Comparison of ENCODE assay signal across 9 mouse cellular contexts in the genomic region with DNA sequence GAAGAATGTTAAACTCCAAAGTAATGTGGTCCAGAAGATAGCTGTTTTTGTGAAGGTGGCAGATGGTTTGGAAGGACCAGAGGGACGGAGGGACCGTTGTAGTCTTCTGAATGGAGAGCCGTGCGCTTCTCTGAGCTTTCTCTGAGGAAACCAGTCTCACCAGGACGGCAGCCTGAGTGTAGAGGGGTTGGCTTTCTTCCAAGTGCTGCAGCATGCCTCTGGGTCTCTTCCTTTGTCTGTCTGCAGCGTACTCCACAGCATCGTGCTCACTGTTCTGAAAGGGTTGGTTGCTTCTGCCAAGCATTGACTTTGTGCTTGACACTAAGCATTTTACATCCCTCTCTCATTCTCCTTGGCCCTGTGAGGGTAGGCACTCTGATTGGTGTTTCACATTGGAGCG. TPM values are rescaled to one million over a fixed set of nuclear protein-coding genes. Genes with fewer than 3 reads are reported as not detected.
DNase-seq lines count a peak whose midpoint lies in the region; ATAC-seq and TF ChIP-seq lines count a peak whose summit lies in the region.
"Had no signal": no experiment of that assay in that cellular context is flagged by ENCODE, and none has a peak within 500 bp of the region (broad histone marks: within the 10 kb centered on the region; RNA-seq: fewer than 3 reads in every experiment).

No protein-coding gene starts in this region.

- TF ChIP-seq POLR2A in heart, adult 2 months (IDR thresholded peaks at IDR 0.05; ENCODE audit: insufficient read depth, low read depth, low read length): no peak

- intact Hi-C loops in heart, adult 2 months (cut with DNase I): loop anchor here (2.0 kb wide), 2 partner anchors 27 to 41 kb away; no protein-coding TSS in a partner anchor

- no peak for ATAC-seq in heart, embryonic 12.5 days (ENCODE audit: insufficient number of reproducible peaks, low FRiP score)
- no peak for ATAC-seq in embryonic facial prominence, embryonic 15.5 days (ENCODE audit: insufficient number of reproducible peaks, low FRiP score, low TSS enrichment, low read depth)

- no peak for DNase-seq in heart, adult 2 months
- DNase-seq in MN1 (ENCODE audit: low spot score): peak; percentile 81
- DNase-seq in layer of hippocampus, adult 2 months (ENCODE audit: low spot score in 2 of 2): peak in 1 of 2 experiments; percentile 32
- peak; percentile 39 to 50 for DNase-seq in lung, postnatal 4 days
- no peak for DNase-seq in natural killer cell, adult 2 months (ENCODE audit: low spot score in 2 of 2)
- DNase-seq in urinary bladder, postnatal 10 days (ENCODE audit: low spot score): no peak

- peak overlapping the region; percentile 92 for H3K9ac ChIP-seq in heart, embryonic 12.5 days
- no peak overlapping the region for H3K9ac ChIP-seq in heart, adult 2 months (ENCODE audit: low read depth, low read length)
- H3K9ac ChIP-seq in embryonic facial prominence, embryonic 15.5 days: no peak overlapping the region; the same call in 1 of the 2 replicates

- H3K27ac ChIP-seq in heart, embryonic 12.5 days (ENCODE audit: poor library complexity, severe bottlenecking): peak overlapping the region; percentile 45; the same call in 1 of the 2 replicates
- no peak overlapping the region for H3K27ac ChIP-seq in heart, adult 2 months
- peak overlapping the region; percentile 100 for H3K27ac ChIP-seq in embryonic facial prominence, embryonic 15.5 days (replicated peaks)
- H3K27ac ChIP-seq in layer of hippocampus, adult 2 months: peak overlapping the region; percentile 95; the same call in 1 of the 2 replicates

- peaks cover 29% of the 10 kb centered on the region for H3K4me1 ChIP-seq in heart, embryonic 12.5 days (replicated peaks)
- peaks cover 9% of the 10 kb centered on the region for H3K4me1 ChIP-seq in heart, adult 2 months (ENCODE audit: control insufficient read depth, insufficient read depth, low read length)
- H3K4me1 ChIP-seq in embryonic facial prominence, embryonic 15.5 days: peaks cover 40% of the 10 kb centered on the region

- no peaks in the 10 kb centered on the region for H3K9me3 ChIP-seq in heart, embryonic 12.5 days (replicated peaks)
- no peaks in the 10 kb centered on the region for H3K9me3 ChIP-seq in embryonic facial prominence, embryonic 15.5 days (replicated peaks)
- H3K9me3 ChIP-seq: G1E had no signal

- H3K4me2 ChIP-seq in heart, embryonic 12.5 days: peak overlapping the region; percentile 88
- peak overlapping the region; percentile 64 for H3K4me2 ChIP-seq in embryonic facial prominence, embryonic 15.5 days (replicated peaks)

- peaks cover 3% of the 10 kb centered on the region; the same call in 1 of the 2 replicates for H3K79me2 ChIP-seq in heart, adult 2 months (replicated peaks; ENCODE audit: control insufficient read depth, insufficient read depth, low read length)

- H3K27me3 ChIP-seq in heart, embryonic 12.5 days (replicated peaks): no peaks in the 10 kb centered on the region
- no peaks in the 10 kb centered on the region for H3K27me3 ChIP-seq in heart, adult 2 months (ENCODE audit: control insufficient read depth, insufficient read depth, low read length)
- no peaks in the 10 kb centered on the region for H3K27me3 ChIP-seq in embryonic facial prominence, embryonic 15.5 days

- peaks cover 58% of the 10 kb centered on the region for H3K36me3 ChIP-seq in heart, embryonic 12.5 days
- H3K36me3 ChIP-seq in heart, adult 2 months (ENCODE audit: control insufficient read depth, insufficient read depth, low read length): peaks cover 21% of the 10 kb centered on the region
- H3K36me3 ChIP-seq in embryonic facial prominence, embryonic 15.5 days: peaks cover 50% of the 10 kb centered on the region

- no peak for TF ChIP-seq EP300 in heart, adult 2 months (IDR thresholded peaks at IDR 0.05; ENCODE audit: insufficient read depth, low read depth, low read length)

- 41% methylated on average over 8 of the region's 8 CpGs for WGBS in heart, embryonic 12.5 days
- 25% methylated on average over 8 of the region's 8 CpGs for WGBS in heart, adult 2 months
- WGBS in embryonic facial prominence, embryonic 15.5 days: 26% methylated on average over 8 of the region's 8 CpGs

- H3K4me3 ChIP-seq in heart, embryonic 12.5 days: peak overlapping the region; percentile 84
- no peak overlapping the region for H3K4me3 ChIP-seq in heart, adult 2 months
- peak overlapping the region; percentile 86 for H3K4me3 ChIP-seq in embryonic facial prominence, embryonic 15.5 days (replicated peaks)
- H3K4me3 ChIP-seq in layer of hippocampus, adult 2 months: peak overlapping the region; percentile 82

- TF ChIP-seq CTCF in heart, adult 2 months (IDR thresholded peaks at IDR 0.05): no peak
- TF ChIP-seq CTCF in layer of hippocampus, adult 2 months (conservative IDR thresholded peaks at IDR 0.05): no peak

RNA-seq across cellular contexts. Expression of a gene that starts 1.3 kb away (rescaled TPM):
- polyA plus RNA-seq in heart, embryonic 12.5 days (2016; fragmentation: Nextera tagmentation; extraction: Ambion mirVana): 39.1 and 39.4 TPM in 2 replicates
- 10 to 100 TPM; 13.1 to 15.6 TPM for total RNA-seq in heart, adult 2 months (2021)
- polyA plus RNA-seq in heart, adult 2 months (2012; rRNA removed): 33.4 and 42.1 TPM in 2 replicates
- 99.1 and 106 TPM in 2 replicates for polyA plus RNA-seq in embryonic facial prominence, embryonic 15.5 days (2015; fragmentation: Nextera tagmentation; extraction: Ambion mirVana)
- total RNA-seq in layer of hippocampus, adult 2 months (2021): 10 to 100 TPM; 39.5 to 40.4 TPM

RNA-seq across cellular contexts. Expression of a gene that starts 2.7 kb away (rescaled TPM):
- 47.3 and 48.6 TPM in 2 replicates for polyA plus RNA-seq in heart, embryonic 12.5 days (2016; fragmentation: Nextera tagmentation; extraction: Ambion mirVana)
- total RNA-seq in heart, adult 2 months (2021): 10 to 100 TPM; 31.6 to 32.8 TPM
- 16.2 and 29.9 TPM in 2 replicates for polyA plus RNA-seq in heart, adult 2 months (2012; rRNA removed)
- polyA plus RNA-seq in embryonic facial prominence, embryonic 15.5 days (2015; fragmentation: Nextera tagmentation; extraction: Ambion mirVana): 61.5 and 62.7 TPM in 2 replicates
- 10 to 100 TPM; 68.3 to 76.5 TPM for total RNA-seq in layer of hippocampus, adult 2 months (2021)

RNA-seq across cellular contexts. Expression of a gene that starts 26.0 kb away (rescaled TPM):
- 0.38 and 0.72 TPM in 2 replicates for polyA plus RNA-seq in heart, embryonic 12.5 days (2016; fragmentation: Nextera tagmentation; extraction: Ambion mirVana)
- total RNA-seq in heart, adult 2 months (2021): 1 to 10 TPM; 1.5 to 2.0 TPM
- 2.4 and 4.6 TPM in 2 replicates for polyA plus RNA-seq in heart, adult 2 months (2012; rRNA removed)
- 5.8 and 6.8 TPM in 2 replicates for polyA plus RNA-seq in embryonic facial prominence, embryonic 15.5 days (2015; fragmentation: Nextera tagmentation; extraction: Ambion mirVana)
- 1 to 10 TPM; 1.0 to 3.9 TPM for total RNA-seq in layer of hippocampus, adult 2 months (2021)

RNA-seq across cellular contexts. Expression of a gene that starts 51.5 kb away (rescaled TPM):
- polyA plus RNA-seq in heart, embryonic 12.5 days (2016; fragmentation: Nextera tagmentation; extraction: Ambion mirVana): 12.0 TPM in 2 replicates
- total RNA-seq in heart, adult 2 months (2021): 10 to 100 TPM; 18.1 to 20.3 TPM
- 19.9 and 26.9 TPM in 2 replicates for polyA plus RNA-seq in heart, adult 2 months (2012; rRNA removed)
- 112 and 123 TPM in 2 replicates for polyA plus RNA-seq in embryonic facial prominence, embryonic 15.5 days (2015; fragmentation: Nextera tagmentation; extraction: Ambion mirVana)
- total RNA-seq in layer of hippocampus, adult 2 months (2021): 10 to 100 TPM; 12.2 to 14.1 TPM

RNA-seq across cellular contexts. Expression of a gene that starts 55.5 kb away (rescaled TPM):
- 0.87 and 1.2 TPM in 2 replicates for polyA plus RNA-seq in heart, embryonic 12.5 days (2016; fragmentation: Nextera tagmentation; extraction: Ambion mirVana)
- total RNA-seq in heart, adult 2 months (2021): under 1 TPM in 1 of 2 experiments, not detected in 1; 0.09 TPM
- 0.12 and 0.16 TPM in 2 replicates for polyA plus RNA-seq in heart, adult 2 months (2012; rRNA removed)
- 0.21 and 0.41 TPM in 2 replicates for polyA plus RNA-seq in embryonic facial prominence, embryonic 15.5 days (2015; fragmentation: Nextera tagmentation; extraction: Ambion mirVana)
- not detected for total RNA-seq in layer of hippocampus, adult 2 months (2021)

Comparison
In these comparisons a context has a peak if more than half of its experiments do, and no peak if none do; other contexts are left out.
1. DNase-seq: peak in MN1 (single experiment) and lung, postnatal 4 days (2 of 2); none in heart, adult 2 months (0 of 2), natural killer cell, adult 2 months (0 of 2) and urinary bladder, postnatal 10 days (single experiment).